Mouse (Mus musculus): ENCODE results near the gene Slc16a9.

Slc16a9 gene

GRCm38 (mm10) chr10:70299653-70300052 is 54.8 kb downstream of the Slc16a9 start:
- no peak for DNase-seq (ENCODE audit: extremely low read depth, low read depth)

GRCm38 (mm10) chr10:70301190-70301589 is 56.3 kb downstream of the Slc16a9 start:
- DNase-seq (ENCODE audit: extremely low read depth, low read depth), result no peak

DNA sequence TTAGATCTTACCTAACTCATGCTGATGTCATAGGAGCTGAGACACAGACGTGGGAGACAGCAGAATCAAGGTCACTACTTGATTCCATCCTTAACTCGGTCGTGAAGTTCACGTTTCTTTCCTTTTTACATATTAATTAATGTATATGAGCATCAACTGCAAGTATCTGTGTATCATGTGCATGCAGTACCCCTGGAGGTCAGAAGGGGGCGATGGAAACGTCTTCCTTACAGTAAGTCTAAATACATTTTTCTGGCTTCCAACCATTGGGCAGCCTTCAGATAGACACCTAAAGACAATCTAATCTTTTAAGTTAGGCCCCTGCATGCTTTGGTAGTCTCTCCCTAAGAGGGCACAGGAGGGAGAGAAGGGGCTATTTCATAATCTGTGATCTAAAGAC is 58.3 kb downstream of the Slc16a9 start:
- no peak for DNase-seq (ENCODE audit: extremely low read depth, low read depth)

DNA sequence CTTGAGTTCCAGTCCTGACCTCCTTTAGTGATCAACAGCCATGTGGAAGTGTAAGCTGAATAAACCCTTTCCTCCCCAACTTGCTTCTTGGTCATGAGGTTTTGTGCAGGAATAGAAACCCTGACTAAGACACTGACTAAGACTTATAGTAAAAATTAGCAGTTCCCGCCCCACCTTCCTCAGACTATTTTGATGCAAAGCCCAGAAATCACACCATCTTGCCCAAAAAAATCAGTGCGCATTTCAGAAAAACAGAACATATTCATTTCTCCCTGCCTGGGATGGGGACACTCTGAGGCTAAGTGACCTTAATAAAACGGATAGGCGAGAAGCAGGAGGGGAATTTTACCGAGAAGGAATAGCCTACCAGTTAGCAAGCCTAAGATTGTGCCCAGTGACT is 60.8 kb downstream of the Slc16a9 start:
- DNase-seq (ENCODE audit: extremely low read depth, low read depth), result no peak

GRCm38 (mm10) chr10:70309416-70309815 is 64.5 kb downstream of the Slc16a9 start:
- DNase-seq (ENCODE audit: extremely low read depth, low read depth), result no peak

- no peak for DNase-seq (ENCODE audit: extremely low read depth, low read depth)
These were observed 65.7 kb downstream of the Slc16a9 start for GRCm38 (mm10) chr10:70310646-70311045.

DNA sequence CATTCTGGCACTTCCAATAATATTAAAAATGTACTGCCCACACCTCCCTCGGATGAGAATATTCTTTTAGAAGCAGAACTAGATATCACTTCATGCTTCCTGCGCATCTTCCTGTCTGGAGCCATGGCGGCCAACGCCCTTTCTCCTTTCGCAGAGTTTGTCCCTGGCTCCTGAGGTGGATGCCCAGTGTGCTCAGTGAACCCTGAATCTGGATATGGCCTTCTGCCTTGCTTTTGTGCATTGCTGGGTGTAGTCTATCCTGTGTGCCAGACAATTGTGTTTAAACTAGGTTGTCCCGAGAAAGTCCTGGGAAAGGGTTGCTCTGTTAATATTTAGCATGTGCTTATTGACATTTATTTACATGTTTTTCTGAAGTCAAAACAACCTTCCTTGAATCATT is 71.0 kb downstream of the Slc16a9 start:
- DNase-seq (ENCODE audit: extremely low read depth, low read depth), result no peak

GRCm38 (mm10) chr10:70316856-70317255 is 72.0 kb downstream of the Slc16a9 start:
- DNase-seq (ENCODE audit: extremely low read depth, low read depth), result no peak

DNA sequence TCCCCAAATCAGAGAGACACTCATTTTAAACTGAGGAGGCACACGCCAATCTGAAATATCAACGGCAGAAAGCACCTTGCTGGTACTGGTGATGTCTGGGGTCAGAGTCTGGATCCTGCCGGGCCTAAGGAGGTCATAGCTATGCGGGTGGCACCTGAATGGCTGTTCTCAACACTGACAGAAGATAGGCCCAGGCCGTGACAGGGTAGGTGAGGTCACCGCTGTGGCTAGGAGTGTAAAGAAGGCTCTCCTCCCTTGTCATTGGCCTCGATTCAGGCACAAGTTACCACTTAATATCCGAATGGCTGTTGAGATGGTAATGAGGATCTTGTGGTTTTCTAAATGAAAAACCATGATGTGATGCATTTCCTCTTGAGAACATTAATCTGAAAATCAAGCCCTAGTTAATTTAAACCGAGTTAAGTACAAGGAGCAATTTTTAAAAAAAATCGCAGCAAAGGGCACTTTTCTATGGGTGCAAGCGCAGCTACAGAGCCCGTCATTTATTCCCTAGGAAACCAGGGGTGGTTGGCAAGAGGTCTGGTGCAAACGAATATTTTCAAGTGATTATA is 72.6 kb downstream of the Slc16a9 start:
- no peak for DNase-seq (ENCODE audit: extremely low read depth, low read depth)

GRCm38 (mm10) chr10:70318630-70319029 is 73.7 kb downstream of the Slc16a9 start:
- no peak for DNase-seq (ENCODE audit: extremely low read depth, low read depth)

- DNase-seq (ENCODE audit: extremely low read depth, low read depth), result no peak
These were observed 80.6 kb downstream of the Slc16a9 start for GRCm38 (mm10) chr10:70325518-70325917.

- no peak for DNase-seq (ENCODE audit: extremely low read depth, low read depth)
These were observed 82.4 kb downstream of the Slc16a9 start for GRCm38 (mm10) chr10:70327331-70327730.

GRCm38 (mm10) chr10:70328139-70328538 is 83.2 kb downstream of the Slc16a9 start:
- no peak for DNase-seq (ENCODE audit: extremely low read depth, low read depth)

Data from MEL-GATA-1-ER (cell line).